Mouse (Mus musculus) ES-E14 (cell line): ENCODE results near the gene Pigo.

ENCODE experiments used
- CHD2 ChIP-seq: IDR thresholded peaks from 2 replicates; pipeline ENCODE4 v1.6.1; 2014; ENCODE audit warnings: mild to moderate bottlenecking, low read depth, low read length, inconsistent platforms
- HCFC1 ChIP-seq: IDR thresholded peaks from 2 replicates; pipeline ENCODE4 v1.6.1; 2012; ENCODE audit warnings: low read length, inconsistent platforms, borderline replicate concordance; ENCODE audit not compliant: insufficient read depth
- MAFK ChIP-seq: IDR thresholded peaks from 2 replicates; pipeline ENCODE4 v1.6.1; 2014; ENCODE audit warnings: mild to moderate bottlenecking, low read depth, low read length, inconsistent platforms; ENCODE audit not compliant: insufficient read depth
- ZC3H11A ChIP-seq: IDR thresholded peaks from 2 replicates; pipeline ENCODE4 v1.6.1; 2012; ENCODE audit warnings: low read depth, mild to moderate bottlenecking, inconsistent platforms, low read length, borderline replicate concordance
- ZNF384 ChIP-seq: IDR thresholded peaks from 2 replicates; pipeline ENCODE4 v1.6.1; 2012; ENCODE audit warnings: low read depth, low read length, inconsistent platforms

DNA sequence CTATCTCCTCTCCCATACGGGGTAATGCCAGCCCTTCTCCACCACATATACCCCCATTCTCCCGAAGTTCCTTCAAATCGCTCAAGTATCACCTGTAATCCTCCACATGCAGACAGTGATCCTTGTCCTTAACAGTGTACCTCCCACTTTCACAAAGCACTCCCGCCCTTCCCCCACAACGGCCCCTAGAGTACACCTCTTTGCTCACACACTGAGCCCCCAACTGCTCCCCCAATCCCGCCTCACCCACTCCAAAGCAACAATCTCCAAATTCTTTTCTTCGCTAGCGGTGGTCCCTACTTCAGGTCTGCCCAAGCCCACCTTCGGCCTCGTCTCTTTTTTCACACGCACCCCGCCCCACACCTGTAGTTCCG lies 19.7 kb upstream of the Pigo start:
- TF ChIP-seq ZC3H11A (no peak), CHD2 (no peak), ZNF384 (no peak), MAFK (no peak), HCFC1 (no peak)
